Mouse (Mus musculus): ENCODE data around the gene Gm28230.

GRCm38 (mm10) chr2:74686301-74686987 lies 40.1 kb upstream of the Gm28230 start:
- TF ChIP-seq CTCF (IDR thresholded peaks at IDR 0.05; ENCODE audit: low read depth) (peak; percentile 56), EP300 (IDR thresholded peaks at IDR 0.05; ENCODE audit: low read depth) (no peak)
